Mouse (Mus musculus): ENCODE data around the gene Gm17428. TPM values are rescaled to one million over a fixed set of nuclear protein-coding genes. Genes with fewer than 3 reads are reported as not detected.
"Not testable (repeated sequence)": the region's sequence is repeated elsewhere in the genome, so short reads cannot be mapped to it uniquely, and the experiment has no call there.

Gene Gm17428
- polyA plus RNA-seq, 1 experiment: not detected

DNA sequence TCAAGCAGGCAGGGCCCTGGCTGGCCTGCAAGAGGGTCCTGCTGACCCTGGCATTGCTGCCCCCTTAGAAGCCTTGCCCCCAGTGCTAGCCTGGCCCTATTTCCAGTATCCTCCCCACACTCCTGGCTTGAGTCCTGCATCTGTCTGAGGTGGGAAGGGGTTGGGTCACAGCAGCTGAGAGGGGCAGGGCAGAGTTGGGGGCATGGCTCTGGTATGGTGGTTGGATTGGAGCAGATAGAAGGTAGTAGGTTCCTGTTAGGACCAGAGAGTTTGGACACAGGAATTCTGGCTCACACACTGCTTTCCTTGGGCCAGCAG is 18.1 kb downstream of the Gm17428 start:
- peaks cover 5% of the 10 kb centered on the region for H3K4me1 ChIP-seq (ENCODE audit: control insufficient read depth, insufficient read depth, low read length)
- no peak for TF ChIP-seq CTCF (IDR thresholded peaks at IDR 0.05; ENCODE audit: extremely low read depth, insufficient read depth, low read length)
- TF ChIP-seq POLR2A (IDR thresholded peaks at IDR 0.05; ENCODE audit: extremely low read depth, insufficient read depth, low read length): no peak
- H3K4me3 ChIP-seq (ENCODE audit: insufficient read depth, low read length): no peak overlapping the region
- no peak overlapping the region for H3K27ac ChIP-seq (ENCODE audit: insufficient read depth, low read length)

DNA sequence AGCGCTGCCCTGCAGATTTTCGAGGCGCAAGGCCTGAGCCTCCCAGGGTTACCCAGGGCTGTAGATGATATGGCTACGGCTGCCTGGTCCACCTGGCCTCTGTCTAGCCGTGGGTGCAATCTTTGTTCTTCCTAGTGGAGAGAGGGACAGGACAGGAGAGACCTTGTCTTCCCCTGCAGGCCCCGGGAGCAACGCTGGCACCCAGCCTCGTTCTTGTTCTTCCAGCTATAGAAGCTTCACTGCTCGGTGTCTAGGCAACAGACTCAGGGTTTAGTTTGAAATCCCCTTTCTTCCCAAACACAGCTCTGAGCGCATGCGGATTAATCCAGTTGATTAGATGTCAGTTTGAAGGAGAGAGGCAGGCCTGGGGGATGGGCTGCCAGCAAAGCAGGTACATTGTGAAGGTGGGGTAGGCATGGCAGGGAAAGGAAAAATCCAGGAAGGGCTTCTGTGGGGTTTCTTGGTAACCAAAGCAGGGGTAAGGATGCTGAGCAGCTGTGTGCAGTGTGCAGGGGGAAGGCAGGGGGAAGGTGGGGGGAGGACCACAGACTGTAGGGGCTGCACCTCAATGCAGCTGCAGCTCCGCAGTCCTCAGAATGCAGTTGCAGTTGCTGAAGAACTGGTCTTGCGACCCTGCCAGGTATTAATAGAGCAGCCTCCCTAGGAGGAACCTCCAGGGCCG is 18.9 kb downstream of the Gm17428 start:
- Histone ChIP-seq H3K4me1 (ENCODE audit: control insufficient read depth, insufficient read depth, low read length) (peaks cover 3% of the 10 kb centered on the region), H3K27ac (ENCODE audit: insufficient read depth, low read length) (peak overlapping the region; percentile 49), H3K4me3 (ENCODE audit: insufficient read depth, low read length) (no peak overlapping the region)
- TF ChIP-seq POLR2A (IDR thresholded peaks at IDR 0.05; ENCODE audit: extremely low read depth, insufficient read depth, low read length) (0 out of 2 replicates have a peak, but pooled peaks have one; percentile 25), CTCF (IDR thresholded peaks at IDR 0.05; ENCODE audit: extremely low read depth, insufficient read depth, low read length) (no peak)

DNA sequence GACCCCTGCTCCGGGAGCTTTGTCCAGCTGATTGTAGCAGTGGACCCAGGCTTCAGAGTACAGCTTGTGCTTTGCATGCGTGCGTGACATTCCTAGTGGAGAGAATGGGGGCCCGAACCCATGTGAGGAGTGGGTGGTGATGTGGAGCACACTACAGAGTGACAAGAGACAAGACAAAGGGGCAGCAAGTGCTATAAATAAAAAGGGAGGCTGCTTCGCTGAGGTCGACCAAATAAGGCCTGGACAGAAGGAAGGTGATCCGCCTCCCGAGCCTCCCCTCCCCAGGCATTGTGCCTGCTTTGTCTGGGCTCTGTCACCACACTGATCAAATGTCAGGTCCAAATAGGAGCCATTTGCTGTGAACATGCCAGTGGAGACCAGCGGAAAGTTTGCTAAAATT is 20.1 kb downstream of the Gm17428 start:
- Histone ChIP-seq H3K4me1 (ENCODE audit: control insufficient read depth, insufficient read depth, low read length) (peaks cover 3% of the 10 kb centered on the region), H3K27ac (ENCODE audit: insufficient read depth, low read length) (no peak overlapping the region), H3K4me3 (ENCODE audit: insufficient read depth, low read length) (no peak overlapping the region)
- TF ChIP-seq POLR2A (IDR thresholded peaks at IDR 0.05; ENCODE audit: extremely low read depth, insufficient read depth, low read length) (no peak), CTCF (IDR thresholded peaks at IDR 0.05; ENCODE audit: extremely low read depth, insufficient read depth, low read length) (no peak)

DNA sequence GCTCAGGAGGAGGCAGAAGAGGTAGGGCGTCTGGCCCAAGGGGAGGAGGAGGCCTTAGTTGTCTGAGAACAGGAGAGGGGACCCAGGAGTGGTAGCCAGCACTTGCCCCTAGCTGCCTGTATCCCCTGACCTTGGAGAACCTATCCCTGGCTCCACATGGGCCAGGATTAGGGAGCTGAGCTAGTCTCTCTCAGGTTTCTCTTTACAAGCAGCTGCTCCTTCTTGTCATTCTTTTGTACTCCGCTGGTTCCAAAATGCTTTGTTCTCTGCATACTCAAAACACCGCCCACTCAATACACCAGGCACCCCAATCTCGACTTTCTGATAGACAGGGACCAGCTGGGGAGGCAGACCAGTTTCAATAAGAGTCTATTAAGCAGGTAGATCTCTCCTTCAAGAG is 20.6 kb downstream of the Gm17428 start:
- Histone ChIP-seq H3K27ac (ENCODE audit: insufficient read depth, low read length) (no peak overlapping the region), H3K4me1 (ENCODE audit: control insufficient read depth, insufficient read depth, low read length) (peaks cover 3% of the 10 kb centered on the region), H3K4me3 (ENCODE audit: insufficient read depth, low read length) (no peak overlapping the region)
- TF ChIP-seq CTCF (IDR thresholded peaks at IDR 0.05; ENCODE audit: extremely low read depth, insufficient read depth, low read length) (no peak), POLR2A (IDR thresholded peaks at IDR 0.05; ENCODE audit: extremely low read depth, insufficient read depth, low read length) (no peak)

DNA sequence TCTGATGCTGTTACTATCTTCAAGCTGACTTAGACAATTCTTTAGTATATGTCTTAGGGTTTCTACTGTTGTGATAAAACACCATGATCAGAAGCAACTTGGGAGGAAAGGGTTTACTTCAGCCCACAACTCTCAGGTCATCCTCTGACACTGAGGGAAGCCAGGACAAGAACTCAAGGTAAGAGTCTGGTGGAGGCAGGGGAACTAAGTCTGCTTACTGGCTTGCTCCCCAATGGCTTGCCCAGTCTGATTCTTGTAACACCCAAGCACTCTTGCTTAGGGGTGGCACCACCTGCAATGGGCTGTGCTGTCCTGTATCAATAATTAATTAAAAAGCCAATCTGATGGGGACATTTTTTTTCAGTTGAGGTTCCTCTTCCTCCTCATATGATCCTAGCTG is 21.9 kb downstream of the Gm17428 start:
- peaks cover 3% of the 10 kb centered on the region for H3K4me1 ChIP-seq (ENCODE audit: control insufficient read depth, insufficient read depth, low read length)
- TF ChIP-seq POLR2A (IDR thresholded peaks at IDR 0.05; ENCODE audit: extremely low read depth, insufficient read depth, low read length): no peak
- TF ChIP-seq CTCF (IDR thresholded peaks at IDR 0.05; ENCODE audit: extremely low read depth, insufficient read depth, low read length): no peak
- no peak overlapping the region for H3K27ac ChIP-seq (ENCODE audit: insufficient read depth, low read length)
- H3K4me3 ChIP-seq (ENCODE audit: insufficient read depth, low read length): no peak overlapping the region

DNA sequence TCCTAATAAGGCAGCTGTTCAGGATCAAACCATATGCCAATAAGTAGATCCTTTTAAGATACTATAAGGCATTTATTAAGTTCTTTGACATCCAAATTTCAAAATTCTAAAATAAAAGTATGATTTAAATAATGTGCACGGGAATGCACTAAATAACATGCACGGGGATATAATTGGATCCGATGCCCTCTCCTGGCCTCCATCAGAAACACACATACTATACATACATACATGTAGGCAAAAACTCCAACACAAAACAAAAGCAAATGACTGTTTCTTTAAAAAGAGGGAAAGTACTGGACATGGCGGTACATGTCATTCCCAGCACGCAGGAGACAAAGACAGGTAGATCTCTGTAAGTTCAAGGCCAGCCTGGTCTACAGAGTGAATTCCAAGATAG is 23.1 kb downstream of the Gm17428 start:
- not testable (repeated sequence) for H3K4me3 ChIP-seq (ENCODE audit: insufficient read depth, low read length); H3K4me1 ChIP-seq (ENCODE audit: control insufficient read depth, insufficient read depth, low read length); H3K27ac ChIP-seq (ENCODE audit: insufficient read depth, low read length)

DNA sequence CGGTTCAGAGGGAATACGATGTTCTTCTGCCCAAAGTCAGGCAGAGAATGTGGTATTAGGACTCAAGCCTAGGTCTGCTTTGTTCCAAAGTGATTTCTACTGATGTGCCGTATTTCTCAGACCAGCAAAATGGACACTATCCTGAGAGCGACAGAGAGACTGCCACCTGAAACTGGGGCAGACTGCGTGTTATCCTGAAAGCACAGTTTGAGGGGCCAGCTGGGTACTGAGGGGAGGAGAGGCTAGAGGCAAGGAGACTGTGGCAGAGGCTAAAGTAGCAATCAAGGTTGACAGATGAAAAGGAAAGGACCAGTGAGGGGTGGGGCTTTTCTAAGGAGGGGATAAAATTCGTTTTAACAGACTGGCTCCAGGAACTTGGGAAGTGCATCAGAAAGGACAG is 24.1 kb downstream of the Gm17428 start:
- H3K4me1 ChIP-seq (ENCODE audit: control insufficient read depth, insufficient read depth, low read length): peaks cover 2% of the 10 kb centered on the region; the same call in 1 of the 2 replicates
- no peak overlapping the region for H3K27ac ChIP-seq (ENCODE audit: insufficient read depth, low read length)
- no peak overlapping the region for H3K4me3 ChIP-seq (ENCODE audit: insufficient read depth, low read length)
- no peak for TF ChIP-seq POLR2A (IDR thresholded peaks at IDR 0.05; ENCODE audit: extremely low read depth, insufficient read depth, low read length)
- TF ChIP-seq CTCF (IDR thresholded peaks at IDR 0.05; ENCODE audit: extremely low read depth, insufficient read depth, low read length): no peak

DNA sequence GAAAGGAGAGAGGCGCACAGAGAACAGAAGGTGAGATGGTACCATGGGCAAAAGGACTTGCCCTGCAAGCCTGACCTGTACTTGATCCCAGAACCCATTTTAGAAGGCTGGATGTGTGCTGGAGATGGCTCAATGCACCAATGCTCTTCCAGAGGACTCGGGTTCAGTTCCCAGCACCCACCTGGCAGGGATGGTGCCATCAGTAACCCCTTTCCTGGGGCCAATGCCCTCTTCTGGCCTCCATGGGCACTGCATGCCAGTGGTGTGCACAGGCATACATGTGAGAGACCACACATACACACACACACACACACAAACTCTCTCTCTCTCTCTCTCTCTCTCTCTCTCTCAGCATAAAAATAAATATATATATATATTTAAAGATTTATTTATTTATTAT is 24.7 kb downstream of the Gm17428 start:
- TF ChIP-seq CTCF (IDR thresholded peaks at IDR 0.05; ENCODE audit: extremely low read depth, insufficient read depth, low read length): no peak
- TF ChIP-seq POLR2A (IDR thresholded peaks at IDR 0.05; ENCODE audit: extremely low read depth, insufficient read depth, low read length): no peak
- no peak overlapping the region for H3K27ac ChIP-seq (ENCODE audit: insufficient read depth, low read length)
- H3K4me1 ChIP-seq (ENCODE audit: control insufficient read depth, insufficient read depth, low read length): peaks cover 2% of the 10 kb centered on the region; the same call in 1 of the 2 replicates
- no peak overlapping the region for H3K4me3 ChIP-seq (ENCODE audit: insufficient read depth, low read length)

DNA sequence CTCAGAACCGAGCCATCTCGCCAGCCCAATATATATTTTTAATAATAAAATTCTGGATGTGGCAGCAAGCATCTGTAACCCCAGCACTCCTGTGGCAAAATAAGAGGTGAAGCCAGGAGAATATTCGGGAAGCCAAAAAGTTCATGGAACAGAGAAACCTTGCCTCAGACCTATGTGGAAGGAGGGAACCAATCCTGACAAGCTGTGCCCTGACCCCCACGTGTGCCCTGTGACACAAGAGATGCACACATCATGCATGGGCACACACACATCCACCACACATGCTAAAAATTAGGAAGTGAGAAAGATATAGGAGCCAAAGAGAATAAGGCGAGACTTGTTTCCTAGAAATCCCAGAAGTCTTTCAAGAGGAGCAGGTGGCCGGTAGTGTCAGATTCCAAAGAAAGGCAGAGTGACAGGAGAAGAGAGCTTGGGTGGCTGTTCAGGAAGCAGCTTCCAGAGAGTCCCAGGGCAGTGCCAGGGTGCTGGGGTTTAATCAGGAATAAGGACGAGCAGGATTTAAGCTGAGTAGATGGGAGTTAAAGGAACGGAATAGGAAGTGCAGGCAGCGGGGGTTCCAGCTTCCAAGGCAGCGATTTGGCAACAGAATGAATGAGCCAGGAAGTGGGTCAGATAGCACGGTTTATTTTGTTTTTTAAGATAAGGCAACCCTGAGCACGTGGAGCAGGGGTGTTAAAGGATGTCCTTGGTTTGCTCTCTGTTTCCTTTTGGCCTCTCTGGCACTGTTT is 25.4 kb downstream of the Gm17428 start:
- Histone ChIP-seq H3K4me1 (ENCODE audit: control insufficient read depth, insufficient read depth, low read length) (peaks cover 2% of the 10 kb centered on the region; the same call in 1 of the 2 replicates), H3K4me3 (ENCODE audit: insufficient read depth, low read length) (no peak overlapping the region), H3K27ac (ENCODE audit: insufficient read depth, low read length) (no peak overlapping the region)
- no peak for TF ChIP-seq CTCF (IDR thresholded peaks at IDR 0.05; ENCODE audit: extremely low read depth, insufficient read depth, low read length)
- TF ChIP-seq POLR2A (IDR thresholded peaks at IDR 0.05; ENCODE audit: extremely low read depth, insufficient read depth, low read length): no peak

DNA sequence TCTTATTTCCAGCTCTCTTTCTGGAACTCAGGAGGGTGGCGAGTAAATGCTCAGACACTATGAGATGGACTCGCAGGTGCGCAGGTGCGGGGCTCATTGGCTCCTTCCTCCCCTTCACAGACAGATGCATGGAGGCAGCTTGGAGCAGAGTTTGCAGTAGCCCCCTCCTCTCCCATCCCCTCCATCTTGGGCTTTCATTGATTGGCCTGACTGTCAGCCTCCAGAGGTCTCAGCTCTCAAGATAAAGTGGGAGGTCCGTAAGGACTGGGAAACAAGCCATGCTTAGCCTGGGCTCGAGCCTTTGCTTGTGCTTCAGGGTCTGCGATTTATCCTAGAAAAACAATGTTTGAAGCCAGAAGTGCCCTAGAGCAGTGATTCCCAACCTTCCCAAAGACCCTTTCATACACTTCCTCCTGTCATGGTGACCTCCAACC is 26.0 kb downstream of the Gm17428 start:
- TF ChIP-seq CTCF (IDR thresholded peaks at IDR 0.05; ENCODE audit: extremely low read depth, insufficient read depth, low read length) (no peak), POLR2A (IDR thresholded peaks at IDR 0.05; ENCODE audit: extremely low read depth, insufficient read depth, low read length) (no peak)
- H3K4me1 ChIP-seq (ENCODE audit: control insufficient read depth, insufficient read depth, low read length): peaks cover 2% of the 10 kb centered on the region; the same call in 1 of the 2 replicates
- H3K4me3 ChIP-seq (ENCODE audit: insufficient read depth, low read length): no peak overlapping the region
- no peak overlapping the region for H3K27ac ChIP-seq (ENCODE audit: insufficient read depth, low read length)

Data from cortical plate, adult 2 months (tissue).